Mouse (Mus musculus): ENCODE measurements at regions not wholly inside any gene's neighbourhood (a gene's known extent, or its start where the extent isn't known, plus 50 kb on each side); places are given as distances from the start of the nearest gene placed in this dataset.

GRCm38 (mm10) chr19:8534597-8534996 lies 56.5 kb upstream of the Slc22a8 start:
- in situ Hi-C loops (cut with MboI; ENCODE audit: low sequenced_read_pairs in 2 of 2, unreplicated experiment in 2 of 2): no loop called here
- no peak overlapping the region for H3K27ac ChIP-seq (ENCODE audit: insufficient read depth, low read depth, low read length, poor library complexity, severe bottlenecking)
- H3K9ac ChIP-seq (ENCODE audit: insufficient read depth, low read depth, low read length, poor library complexity, severe bottlenecking): no peak overlapping the region
- H3K4me1 ChIP-seq (ENCODE audit: control insufficient read depth in 2 of 2, insufficient read depth in 2 of 2, low read length in 2 of 2, poor library complexity in 1 of 2): no peaks in the 10 kb centered on the region
- TF ChIP-seq MAFK (IDR thresholded peaks at IDR 0.05; ENCODE audit: insufficient read depth, low read depth, low read length) (no peak), ZC3H11A (IDR thresholded peaks at IDR 0.05; ENCODE audit: borderline replicate concordance, low read depth, low read length) (no peak), ZNF384 (IDR thresholded peaks at IDR 0.05; ENCODE audit: low read depth, low read length) (no peak), HCFC1 (IDR thresholded peaks at IDR 0.05; ENCODE audit: borderline replicate concordance, insufficient read depth, low read length) (no peak), CHD2 (IDR thresholded peaks at IDR 0.05; ENCODE audit: low read depth, low read length) (no peak)
- H3K9me3 ChIP-seq (ENCODE audit: control insufficient read depth, insufficient read depth, low read depth, low read length): no peaks in the 10 kb centered on the region
- H3K36me3 ChIP-seq (ENCODE audit: control insufficient read depth, insufficient read depth, low read length, poor library complexity, severe bottlenecking): no peaks in the 10 kb centered on the region
- DNase-seq (ENCODE audit: low read depth, low spot score): no peak
- no peak overlapping the region for H3K4me3 ChIP-seq (ENCODE audit: insufficient read depth in 1 of 2, low read depth in 1 of 2, low read length in 2 of 2, poor library complexity in 1 of 2, severe bottlenecking in 1 of 2)

GRCm38 (mm10) chr19:8536085-8536484 lies 55.0 kb upstream of the Slc22a8 start:
- TF ChIP-seq HCFC1 (IDR thresholded peaks at IDR 0.05; ENCODE audit: borderline replicate concordance, insufficient read depth, low read length): no peak
- no peak for TF ChIP-seq ZC3H11A (IDR thresholded peaks at IDR 0.05; ENCODE audit: borderline replicate concordance, low read depth, low read length)
- TF ChIP-seq MAFK (IDR thresholded peaks at IDR 0.05; ENCODE audit: insufficient read depth, low read depth, low read length): no peak
- no peak for TF ChIP-seq ZNF384 (IDR thresholded peaks at IDR 0.05; ENCODE audit: low read depth, low read length)
- TF ChIP-seq CHD2 (IDR thresholded peaks at IDR 0.05; ENCODE audit: low read depth, low read length): no peak
- in situ Hi-C loops (cut with MboI; ENCODE audit: low sequenced_read_pairs in 2 of 2, unreplicated experiment in 2 of 2): no loop called here
- no peaks in the 10 kb centered on the region for H3K9me3 ChIP-seq (ENCODE audit: control insufficient read depth, insufficient read depth, low read depth, low read length)
- no peaks in the 10 kb centered on the region for H3K36me3 ChIP-seq (ENCODE audit: control insufficient read depth, insufficient read depth, low read length, poor library complexity, severe bottlenecking)
- no peak for DNase-seq (ENCODE audit: low read depth, low spot score)
- H3K27ac ChIP-seq (ENCODE audit: insufficient read depth, low read depth, low read length, poor library complexity, severe bottlenecking): no peak overlapping the region
- H3K4me3 ChIP-seq (ENCODE audit: insufficient read depth in 1 of 2, low read depth in 1 of 2, low read length in 2 of 2, poor library complexity in 1 of 2, severe bottlenecking in 1 of 2): no peak overlapping the region
- H3K9ac ChIP-seq (ENCODE audit: insufficient read depth, low read depth, low read length, poor library complexity, severe bottlenecking): no peak overlapping the region
- no peaks in the 10 kb centered on the region for H3K4me1 ChIP-seq (ENCODE audit: control insufficient read depth in 2 of 2, insufficient read depth in 2 of 2, low read length in 2 of 2, poor library complexity in 1 of 2)
